Mouse (Mus musculus) MEL (cell line): Measurements from ENCODE around the gene Msi2.

Experiments used
- CHD1 ChIP-seq: IDR thresholded peaks from 2 replicates; pipeline ENCODE4 v1.6.1; 2012; ENCODE audit warnings: low read depth, mild to moderate bottlenecking, inconsistent platforms, low read length, improper control_type of control experiment
- CTCF ChIP-seq, 3 experiments: IDR thresholded peaks in 2 of 3; conservative IDR thresholded peaks in 1 of 3; 2 replicates each; pipeline ENCODE4 v1.5.1; 2011 to 2012; ENCODE audit warnings: low read length in 3 of 3, low read depth in 2 of 3, mild to moderate bottlenecking in 2 of 3, improper control_type of control experiment in 1 of 3, inconsistent platforms in 1 of 3, mixed read lengths in 1 of 3, moderate library complexity in 1 of 3; ENCODE audit not compliant: control insufficient read depth in 1 of 3, insufficient read depth in 1 of 3, poor library complexity in 1 of 3, severe bottlenecking in 1 of 3
- ETS1 ChIP-seq: IDR thresholded peaks from 2 replicates; pipeline ENCODE4 v1.6.1; 2012; ENCODE audit warnings: low read depth, mild to moderate bottlenecking, inconsistent platforms, low read length, improper control_type of control experiment, moderate library complexity
- GABPA ChIP-seq: IDR thresholded peaks from 2 replicates; pipeline ENCODE4 v1.6.1; 2012; ENCODE audit warnings: low read depth, mild to moderate bottlenecking, inconsistent platforms, low read length, improper control_type of control experiment, moderate library complexity
- GATA1 ChIP-seq: IDR thresholded peaks from 2 replicates; pipeline ENCODE4 v1.6.1; 2011; ENCODE audit warnings: low read depth, low read length, improper control_type of control experiment
- MYC ChIP-seq: IDR thresholded peaks from 2 replicates; pipeline ENCODE4 v1.6.1; 2011; ENCODE audit warnings: low read depth, mild to moderate bottlenecking, low read length, improper control_type of control experiment, moderate library complexity
- NRF1 ChIP-seq: IDR thresholded peaks from 2 replicates; pipeline ENCODE4 v1.6.1; 2014; ENCODE audit warnings: low read depth, mild to moderate bottlenecking, inconsistent platforms, low read length, improper control_type of control experiment, moderate library complexity; ENCODE audit not compliant: poor library complexity, insufficient read depth, severe bottlenecking
- POLR2A ChIP-seq, 2 experiments: IDR thresholded peaks; 2 replicates each; pipeline ENCODE4 v1.6.1; 2011 to 2012; ENCODE audit warnings: low read length in 2 of 2, mild to moderate bottlenecking in 2 of 2, control low read depth in 1 of 2, improper control_type of control experiment in 1 of 2, low read depth in 1 of 2, moderate library complexity in 1 of 2; ENCODE audit not compliant: control insufficient read depth in 1 of 2, insufficient read depth in 1 of 2, poor library complexity in 1 of 2
- POLR2AphosphoS2 ChIP-seq: IDR thresholded peaks from 2 replicates; pipeline ENCODE4 v1.6.1; 2011; ENCODE audit warnings: low read length, improper control_type of control experiment
- TAL1 ChIP-seq: IDR thresholded peaks from 2 replicates; pipeline ENCODE4 v1.6.1; 2012; ENCODE audit warnings: mild to moderate bottlenecking, inconsistent platforms, low read length, moderate library complexity, mixed read lengths
- USF2 ChIP-seq, 2 experiments: IDR thresholded peaks; 2 replicates each; pipeline ENCODE4 v1.6.1; 2011 to 2012; ENCODE audit warnings: improper control_type of control experiment in 2 of 2, low read length in 2 of 2, borderline replicate concordance in 1 of 2, inconsistent platforms in 1 of 2, low read depth in 1 of 2, mild to moderate bottlenecking in 1 of 2; ENCODE audit not compliant: insufficient read depth in 1 of 2

- TF ChIP-seq POLR2A (IDR thresholded peaks at IDR 0.05; ENCODE audit: control insufficient read depth in 1 of 2, insufficient read depth in 1 of 2, low read depth in 1 of 2, low read length in 2 of 2, poor library complexity in 1 of 2) = no peak
- TF ChIP-seq GATA1 = no peak
- TF ChIP-seq POLR2AphosphoS2 = no peak
- TF ChIP-seq NRF1 = no peak
- TF ChIP-seq USF2 (IDR thresholded peaks at IDR 0.05; ENCODE audit: borderline replicate concordance in 1 of 2, insufficient read depth in 1 of 2, low read depth in 1 of 2, low read length in 2 of 2) = no peak
- TF ChIP-seq CHD1 = no peak
- TF ChIP-seq CTCF (IDR thresholded peaks at IDR 0.05 in 2 of 3, conservative IDR thresholded peaks at IDR 0.05 in 1 of 3; ENCODE audit: control insufficient read depth in 1 of 3, insufficient read depth in 1 of 3, low read depth in 2 of 3, low read length in 3 of 3, poor library complexity in 1 of 3, severe bottlenecking in 1 of 3) = no peak
- no peak for TF ChIP-seq TAL1
- no peak for TF ChIP-seq MYC
- TF ChIP-seq GABPA = no peak
- TF ChIP-seq ETS1 = no peak
Measured at GRCm38 (mm10) chr11:88693905-88694893, 24.1 kb downstream of the Msi2 start.
